Mouse (Mus musculus): ENCODE measurements at regions not wholly inside any gene's neighbourhood (a gene's known extent, or its start where the extent isn't known, plus 50 kb on each side); places are given as distances from the start of the nearest gene placed in this dataset.
"Not testable (repeated sequence)": the region's sequence is repeated elsewhere in the genome, so short reads cannot be mapped to it uniquely, and the experiment has no call there.

GRCm38 (mm10) chr13:4935940-4936339 is 327.0 kb upstream of the Akr1e1 start:
- Histone ChIP-seq H3K36me3 (ENCODE audit: control insufficient read depth, insufficient read depth) (no peaks in the 10 kb centered on the region), H3K4me2 (ENCODE audit: low read depth, low read length) (no peak overlapping the region), H3K9me3 (replicated peaks; ENCODE audit: control insufficient read depth, low read length) (no peaks in the 10 kb centered on the region), H3K9ac (ENCODE audit: low read depth, low read length) (no peak overlapping the region), H3K27ac (ENCODE audit: low read length) (no peak overlapping the region), H3K4me3 (ENCODE audit: low read depth, low read length) (no peak overlapping the region), H3K27me3 (ENCODE audit: control insufficient read depth, insufficient read depth, low read depth, low read length) (no peaks in the 10 kb centered on the region), H3K4me1 (ENCODE audit: control insufficient read depth, low read depth, low read length) (no peaks in the 10 kb centered on the region)
- ATAC-seq (ENCODE audit: low read depth): no peak
- WGBS (ENCODE audit: insufficient replicate concordance): 55% methylated on average over 4 of the region's 4 CpGs

GRCm38 (mm10) chr13:4939849-4940248 is 330.9 kb upstream of the Akr1e1 start:
- no peak overlapping the region for H3K4me2 ChIP-seq (ENCODE audit: low read depth, low read length)

DNA sequence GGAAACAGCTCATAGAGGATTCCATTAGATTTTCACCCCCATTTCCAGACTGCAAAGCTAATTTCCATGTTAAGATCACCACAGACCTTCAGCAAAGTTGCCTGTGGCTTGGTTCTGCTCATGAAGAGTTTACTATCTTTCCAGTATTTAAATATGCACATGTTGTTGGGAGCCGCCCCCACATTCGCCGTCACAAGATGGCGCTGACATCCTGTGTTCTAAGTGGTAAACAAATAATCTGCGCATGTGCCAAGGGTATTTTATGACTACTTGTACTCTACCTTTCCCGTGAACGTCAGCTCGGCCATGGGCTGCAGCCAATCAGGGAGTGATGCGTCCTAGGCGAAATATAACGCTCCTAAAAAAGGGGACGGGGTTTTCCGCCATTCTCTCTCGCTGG is 333.5 kb upstream of the Akr1e1 start:
- H3K27ac ChIP-seq (ENCODE audit: low read length); H3K27me3 ChIP-seq (ENCODE audit: control insufficient read depth, insufficient read depth, low read depth, low read length); H3K4me3 ChIP-seq (ENCODE audit: low read depth, low read length); H3K4me2 ChIP-seq (ENCODE audit: low read depth, low read length); H3K9ac ChIP-seq (ENCODE audit: low read depth, low read length); H3K9me3 ChIP-seq (replicated peaks; ENCODE audit: control insufficient read depth, low read length); H3K36me3 ChIP-seq (ENCODE audit: control insufficient read depth, insufficient read depth); H3K4me1 ChIP-seq (ENCODE audit: control insufficient read depth, low read depth, low read length): not testable (repeated sequence)
- WGBS (ENCODE audit: insufficient replicate concordance): 26% methylated on average over 5 of the region's 14 CpGs
- peak; percentile 30 for ATAC-seq (ENCODE audit: low read depth)

More at GRCm38 (mm10) chr13:4939849-4940248, 330.9 kb upstream of the Akr1e1 start:
- no peaks in the 10 kb centered on the region for H3K4me1 ChIP-seq (ENCODE audit: control insufficient read depth, low read depth, low read length)
- H3K27ac ChIP-seq (ENCODE audit: low read length): no peak overlapping the region
- H3K9me3 ChIP-seq (replicated peaks; ENCODE audit: control insufficient read depth, low read length): no peaks in the 10 kb centered on the region
- no peak overlapping the region for H3K9ac ChIP-seq (ENCODE audit: low read depth, low read length)
- no peak for ATAC-seq (ENCODE audit: low read depth)
- H3K4me3 ChIP-seq (ENCODE audit: low read depth, low read length): no peak overlapping the region
- H3K27me3 ChIP-seq (ENCODE audit: control insufficient read depth, insufficient read depth, low read depth, low read length): no peaks in the 10 kb centered on the region
- no peaks in the 10 kb centered on the region for H3K36me3 ChIP-seq (ENCODE audit: control insufficient read depth, insufficient read depth)

DNA sequence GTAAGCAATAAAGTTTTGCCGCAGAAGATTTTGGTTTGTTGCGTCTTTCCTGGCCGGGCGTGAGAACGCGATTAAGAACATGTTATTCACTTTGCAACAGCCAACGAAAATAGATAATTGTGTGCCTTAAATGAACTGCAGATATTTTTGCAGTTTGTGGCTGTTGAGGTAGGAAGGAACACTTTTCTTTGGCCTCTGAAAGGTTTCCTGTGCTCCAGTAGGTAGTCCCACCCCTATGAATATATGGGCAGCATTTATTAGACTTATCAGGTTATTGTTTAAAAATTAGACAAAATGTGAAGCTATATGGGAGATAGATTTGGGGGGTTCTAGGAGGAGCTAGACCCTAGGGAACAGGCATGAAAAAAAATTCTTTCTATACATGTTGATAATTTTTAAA is 334.1 kb upstream of the Akr1e1 start:
- no peaks in the 10 kb centered on the region for H3K27me3 ChIP-seq (ENCODE audit: control insufficient read depth, insufficient read depth, low read depth, low read length)
- no peaks in the 10 kb centered on the region for H3K9me3 ChIP-seq (replicated peaks; ENCODE audit: control insufficient read depth, low read length)
- WGBS (ENCODE audit: insufficient replicate concordance): 19% methylated on average over 7 of the region's 7 CpGs
- no peaks in the 10 kb centered on the region for H3K4me1 ChIP-seq (ENCODE audit: control insufficient read depth, low read depth, low read length)
- no peaks in the 10 kb centered on the region for H3K36me3 ChIP-seq (ENCODE audit: control insufficient read depth, insufficient read depth)
- no peak overlapping the region for H3K9ac ChIP-seq (ENCODE audit: low read depth, low read length)
- peak overlapping the region; percentile 45 for H3K4me3 ChIP-seq (ENCODE audit: low read depth, low read length)
- no peak for ATAC-seq (ENCODE audit: low read depth)
- H3K27ac ChIP-seq (ENCODE audit: low read length): no peak overlapping the region
- H3K4me2 ChIP-seq (ENCODE audit: low read depth, low read length): peak overlapping the region; percentile 41

DNA sequence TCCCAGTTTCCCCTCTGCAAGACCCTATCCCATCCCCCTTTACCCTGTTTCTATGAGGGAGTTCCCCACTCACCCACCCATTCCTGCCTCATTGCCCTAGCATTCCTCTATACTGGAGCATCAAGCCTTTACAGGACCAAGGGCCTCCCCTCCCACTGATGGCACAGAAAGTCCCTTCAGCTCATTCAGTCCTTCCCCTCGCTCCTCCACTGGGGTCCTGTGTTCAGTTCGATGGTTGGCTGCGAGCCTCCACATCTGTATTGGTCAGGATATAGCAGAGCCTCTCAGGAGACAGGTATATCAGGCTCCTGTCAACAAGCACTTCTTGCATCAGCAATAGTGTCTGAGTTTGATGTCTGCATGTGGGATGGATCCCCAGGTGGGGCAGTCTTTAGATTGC is 346.4 kb upstream of the Akr1e1 start:
- no peak for ATAC-seq (ENCODE audit: low read depth)
- Histone ChIP-seq H3K9ac (ENCODE audit: low read depth, low read length) (no peak overlapping the region), H3K4me3 (ENCODE audit: low read depth, low read length) (no peak overlapping the region), H3K27ac (ENCODE audit: low read length) (no peak overlapping the region), H3K4me1 (ENCODE audit: control insufficient read depth, low read depth, low read length) (no peaks in the 10 kb centered on the region), H3K36me3 (ENCODE audit: control insufficient read depth, insufficient read depth) (no peaks in the 10 kb centered on the region), H3K27me3 (ENCODE audit: control insufficient read depth, insufficient read depth, low read depth, low read length) (no peaks in the 10 kb centered on the region), H3K9me3 (replicated peaks; ENCODE audit: control insufficient read depth, low read length) (no peaks in the 10 kb centered on the region), H3K4me2 (ENCODE audit: low read depth, low read length) (no peak overlapping the region)
- WGBS (ENCODE audit: insufficient replicate concordance): 52% methylated on average over 3 of the region's 3 CpGs

DNA sequence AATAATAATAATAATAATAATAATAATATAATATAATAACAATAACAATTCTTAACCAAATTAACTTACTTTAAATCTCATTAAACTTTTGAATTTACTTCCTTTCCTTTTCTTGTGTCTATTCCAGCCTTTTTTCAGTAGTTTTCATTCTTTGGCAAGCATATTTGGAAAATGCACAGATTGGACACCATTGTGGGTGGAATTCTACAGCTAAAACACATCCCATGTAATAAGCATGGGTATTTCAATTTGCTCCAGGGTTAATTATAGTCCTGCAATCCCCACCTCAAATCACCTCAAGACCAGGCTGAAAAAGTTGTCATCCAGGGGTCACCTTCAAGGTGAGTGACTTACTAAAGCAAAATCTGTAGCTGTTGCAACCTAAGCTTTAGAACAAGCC is 355.9 kb upstream of the Akr1e1 start:
- no peak for ATAC-seq (ENCODE audit: low read depth)
- Histone ChIP-seq H3K27ac (ENCODE audit: low read length) (no peak overlapping the region), H3K27me3 (ENCODE audit: control insufficient read depth, insufficient read depth, low read depth, low read length) (no peaks in the 10 kb centered on the region), H3K9ac (ENCODE audit: low read depth, low read length) (no peak overlapping the region), H3K36me3 (ENCODE audit: control insufficient read depth, insufficient read depth) (no peaks in the 10 kb centered on the region), H3K9me3 (replicated peaks; ENCODE audit: control insufficient read depth, low read length) (no peaks in the 10 kb centered on the region), H3K4me3 (ENCODE audit: low read depth, low read length) (no peak overlapping the region), H3K4me2 (ENCODE audit: low read depth, low read length) (no peak overlapping the region), H3K4me1 (ENCODE audit: control insufficient read depth, low read depth, low read length) (no peaks in the 10 kb centered on the region)

DNA sequence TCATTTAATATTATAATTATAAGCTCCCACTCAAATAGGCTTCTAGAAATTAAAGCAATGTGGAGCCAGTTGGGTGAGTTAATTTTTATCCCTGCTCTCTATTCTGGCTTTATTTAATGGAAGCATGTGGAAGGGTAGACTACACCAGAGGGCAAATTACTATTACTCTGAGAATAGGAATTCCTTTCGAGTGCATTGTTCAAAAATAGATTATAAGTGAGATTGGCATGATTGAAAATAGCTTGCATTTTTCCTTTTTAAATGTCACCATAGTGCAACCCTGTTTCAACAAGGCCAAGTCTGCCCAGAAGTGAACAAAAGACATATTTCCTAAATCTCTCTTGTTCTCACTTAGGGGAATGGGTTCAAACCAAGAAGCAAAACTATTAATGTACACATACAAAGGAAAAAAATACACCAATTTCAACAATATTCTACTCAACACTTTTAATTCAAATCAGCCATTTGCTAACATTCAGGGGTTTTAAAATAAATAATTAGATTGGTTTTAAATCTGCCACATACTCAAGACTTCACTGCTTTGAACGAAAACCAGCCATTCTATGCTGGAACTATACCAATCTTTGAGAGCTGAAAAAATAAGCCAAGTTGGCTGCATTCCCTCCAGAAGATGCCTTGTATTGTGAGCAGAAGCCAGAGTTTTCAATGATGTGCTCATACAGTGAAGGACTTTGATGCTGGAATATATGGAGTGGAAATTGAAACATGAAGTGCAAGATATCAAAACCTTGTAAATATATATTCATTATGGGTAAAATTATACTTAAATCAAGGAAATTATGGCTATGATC is 361.3 kb upstream of the Akr1e1 start:
- WGBS (ENCODE audit: insufficient replicate concordance): 45% methylated on average over 2 of the region's 2 CpGs
- H3K36me3 ChIP-seq (ENCODE audit: control insufficient read depth, insufficient read depth): no peaks in the 10 kb centered on the region
- no peaks in the 10 kb centered on the region for H3K27me3 ChIP-seq (ENCODE audit: control insufficient read depth, insufficient read depth, low read depth, low read length)
- no peak overlapping the region for H3K27ac ChIP-seq (ENCODE audit: low read length)
- no peak overlapping the region for H3K4me3 ChIP-seq (ENCODE audit: low read depth, low read length)
- no peaks in the 10 kb centered on the region for H3K4me1 ChIP-seq (ENCODE audit: control insufficient read depth, low read depth, low read length)
- no peak overlapping the region for H3K9ac ChIP-seq (ENCODE audit: low read depth, low read length)
- no peak for ATAC-seq (ENCODE audit: low read depth)
- no peak overlapping the region for H3K4me2 ChIP-seq (ENCODE audit: low read depth, low read length)
- H3K9me3 ChIP-seq (replicated peaks; ENCODE audit: control insufficient read depth, low read length): no peaks in the 10 kb centered on the region

- Histone ChIP-seq H3K9me3 (replicated peaks; ENCODE audit: control insufficient read depth, low read length) (no peaks in the 10 kb centered on the region), H3K27me3 (ENCODE audit: control insufficient read depth, insufficient read depth, low read depth, low read length) (no peaks in the 10 kb centered on the region), H3K4me2 (ENCODE audit: low read depth, low read length) (no peak overlapping the region), H3K27ac (ENCODE audit: low read length) (no peak overlapping the region), H3K36me3 (ENCODE audit: control insufficient read depth, insufficient read depth) (no peaks in the 10 kb centered on the region), H3K4me1 (ENCODE audit: control insufficient read depth, low read depth, low read length) (no peaks in the 10 kb centered on the region), H3K4me3 (ENCODE audit: low read depth, low read length) (no peak overlapping the region), H3K9ac (ENCODE audit: low read depth, low read length) (no peak overlapping the region)
- ATAC-seq (ENCODE audit: low read depth): no peak
- WGBS (ENCODE audit: insufficient replicate concordance): 47% methylated on average over 4 of the region's 4 CpGs
Measured at GRCm38 (mm10) chr13:4971472-4972067, 362.6 kb upstream of the Akr1e1 start.

- 50% methylated on average over 1 of the region's 1 CpGs for WGBS (ENCODE audit: insufficient replicate concordance)
- Histone ChIP-seq H3K9ac (ENCODE audit: low read depth, low read length) (no peak overlapping the region), H3K36me3 (ENCODE audit: control insufficient read depth, insufficient read depth) (no peaks in the 10 kb centered on the region), H3K4me2 (ENCODE audit: low read depth, low read length) (no peak overlapping the region), H3K9me3 (replicated peaks; ENCODE audit: control insufficient read depth, low read length) (no peaks in the 10 kb centered on the region), H3K27ac (ENCODE audit: low read length) (no peak overlapping the region), H3K27me3 (ENCODE audit: control insufficient read depth, insufficient read depth, low read depth, low read length) (no peaks in the 10 kb centered on the region), H3K4me1 (ENCODE audit: control insufficient read depth, low read depth, low read length) (no peaks in the 10 kb centered on the region), H3K4me3 (ENCODE audit: low read depth, low read length) (no peak overlapping the region)
- ATAC-seq (ENCODE audit: low read depth): no peak
Measured at GRCm38 (mm10) chr13:4992876-4993275, 383.9 kb upstream of the Akr1e1 start.

All from liver, embryonic 16.5 days (tissue).